Comparison of ENCODE assay signal across 18 mouse cellular contexts in the genomic region with DNA sequence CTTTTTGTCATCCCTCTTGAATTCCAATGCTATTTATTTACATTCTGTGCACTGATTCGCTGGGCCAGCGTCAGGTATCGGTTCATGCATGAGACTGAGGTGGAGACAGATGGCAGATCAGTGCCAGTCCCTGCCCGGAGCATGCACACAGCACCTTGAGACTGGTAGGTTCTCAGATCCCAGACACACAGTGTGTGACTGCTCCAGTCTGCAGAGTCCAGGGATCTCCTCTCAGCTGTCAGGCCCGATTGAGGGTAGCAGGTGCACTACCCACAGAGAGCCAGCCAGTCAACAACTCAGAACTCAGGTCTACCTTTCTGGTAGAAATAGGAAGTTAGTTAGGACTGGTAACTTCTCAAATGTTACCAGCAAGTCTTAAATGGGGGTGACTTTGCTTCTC. TPM values are rescaled to one million over a fixed set of nuclear protein-coding genes. Genes with fewer than 3 reads are reported as not detected.
DNase-seq lines count a peak whose midpoint lies in the region; ATAC-seq lines count a peak whose summit lies in the region.
"Had no signal": no experiment of that assay in that cellular context is flagged by ENCODE, and none has a peak within 500 bp of the region (broad histone marks: within the 10 kb centered on the region; RNA-seq: fewer than 3 reads in every experiment).

No protein-coding gene starts in this region.

- WGBS in hindbrain, embryonic 13.5 days = 72% methylated on average over 5 of the region's 5 CpGs
- WGBS in hindbrain, embryonic 14.5 days = 73% methylated on average over 5 of the region's 5 CpGs
- WGBS in neural tube, embryonic 13.5 days = 76% methylated on average over 5 of the region's 5 CpGs

- DNase-seq in hindbrain, embryonic 14.5 days (ENCODE audit: low spot score) = no peak
- no peak for DNase-seq in neural tube, embryonic 10.5 days (ENCODE audit: extremely low spot score, low spot score)
- DNase-seq in cerebellum, adult 9-11 months = peak; percentile 80
- peak; percentile 79 for DNase-seq in skeletal muscle tissue, adult 2 months (ENCODE audit: low read depth, low spot score)
- DNase-seq in left cerebral cortex, adult 18-20 months (ENCODE audit: low spot score in 2 of 2) = no peak
- DNase-seq: adrenal gland, postnatal 10 days; forebrain, postnatal 0 days; heart, adult 18-20 months; kidney, adult 8-10 months; kidney, postnatal 4 days; thymus, postnatal 36 days had no signal

- H3K36me3 ChIP-seq in hindbrain, embryonic 13.5 days = no peaks in the 10 kb centered on the region
- no peaks in the 10 kb centered on the region for H3K36me3 ChIP-seq in hindbrain, embryonic 14.5 days (replicated peaks; ENCODE audit: control insufficient read depth, insufficient read depth)
- no peaks in the 10 kb centered on the region for H3K36me3 ChIP-seq in neural tube, embryonic 13.5 days
- H3K36me3 ChIP-seq: heart, embryonic 15.5 days had no signal

- no peak overlapping the region for H3K9ac ChIP-seq in hindbrain, embryonic 13.5 days
- H3K9ac ChIP-seq in hindbrain, embryonic 14.5 days = no peak overlapping the region
- no peak overlapping the region for H3K9ac ChIP-seq in neural tube, embryonic 13.5 days
- H3K9ac ChIP-seq: forebrain, postnatal 0 days had no signal

- H3K4me2 ChIP-seq in hindbrain, embryonic 13.5 days = no peak overlapping the region
- no peak overlapping the region for H3K4me2 ChIP-seq in hindbrain, embryonic 14.5 days (replicated peaks)
- H3K4me2 ChIP-seq in neural tube, embryonic 13.5 days = 0 out of 2 replicates have a peak overlapping the region, but pooled peaks have one; percentile 2
- H3K4me2 ChIP-seq: heart, embryonic 15.5 days; liver, embryonic 11.5 days had no signal

- no peaks in the 10 kb centered on the region for H3K9me3 ChIP-seq in hindbrain, embryonic 13.5 days
- H3K9me3 ChIP-seq in hindbrain, embryonic 14.5 days (ENCODE audit: control insufficient read depth, low read length) = no peaks in the 10 kb centered on the region
- no peaks in the 10 kb centered on the region for H3K9me3 ChIP-seq in neural tube, embryonic 13.5 days
- H3K9me3 ChIP-seq: heart, embryonic 15.5 days; megakaryocyte, embryonic 14.5 days had no signal

- no peak for ATAC-seq in hindbrain, embryonic 13.5 days (ENCODE audit: low FRiP score)
- no peak for ATAC-seq in hindbrain, embryonic 14.5 days (ENCODE audit: low FRiP score)
- ATAC-seq in neural tube, embryonic 13.5 days (ENCODE audit: low read depth) = 0 out of 2 replicates have a peak, but pooled peaks have one; percentile 32
- ATAC-seq in monocyte, adult 5-6 weeks (replicated peaks; ENCODE audit: insufficient number of reproducible peaks, low FRiP score, low TSS enrichment, poor library complexity, severe bottlenecking) = no peak
- ATAC-seq: forebrain, postnatal 0 days had no signal

- H3K27ac ChIP-seq in hindbrain, embryonic 13.5 days = peak overlapping the region; percentile 66
- no peak overlapping the region; the same call in 1 of the 2 replicates for H3K27ac ChIP-seq in hindbrain, embryonic 14.5 days
- peak overlapping the region; percentile 81 for H3K27ac ChIP-seq in neural tube, embryonic 13.5 days (replicated peaks)
- H3K27ac ChIP-seq: heart, embryonic 15.5 days had no signal

- H3K27me3 ChIP-seq in hindbrain, embryonic 13.5 days = no peaks in the 10 kb centered on the region
- no peaks in the 10 kb centered on the region for H3K27me3 ChIP-seq in hindbrain, embryonic 14.5 days (ENCODE audit: control insufficient read depth, insufficient read depth, low read length)
- H3K27me3 ChIP-seq in neural tube, embryonic 13.5 days = no peaks in the 10 kb centered on the region
- H3K27me3 ChIP-seq: heart, embryonic 15.5 days had no signal

- H3K4me1 ChIP-seq in hindbrain, embryonic 13.5 days (replicated peaks) = peaks cover 61% of the 10 kb centered on the region
- H3K4me1 ChIP-seq in hindbrain, embryonic 14.5 days (replicated peaks; ENCODE audit: control insufficient read depth, insufficient read depth, low read length) = peaks cover 17% of the 10 kb centered on the region
- peaks cover 67% of the 10 kb centered on the region for H3K4me1 ChIP-seq in neural tube, embryonic 13.5 days (replicated peaks)

- H3K4me3 ChIP-seq in hindbrain, embryonic 13.5 days = no peak overlapping the region
- H3K4me3 ChIP-seq in hindbrain, embryonic 14.5 days (replicated peaks; ENCODE audit: low read length) = no peak overlapping the region
- no peak overlapping the region for H3K4me3 ChIP-seq in neural tube, embryonic 13.5 days
- H3K4me3 ChIP-seq: erythroblast, embryonic 14.5 days; heart, embryonic 15.5 days; megakaryocyte, embryonic 14.5 days had no signal

RNA-seq across cellular contexts. Expression of a gene that starts 18.4 kb away (rescaled TPM):
- 12.3 and 12.5 TPM in 2 replicates for polyA plus RNA-seq in hindbrain, embryonic 13.5 days (2015; fragmentation: Nextera tagmentation; extraction: Ambion mirVana)
- 24.7 and 33.3 TPM in 2 replicates for polyA plus RNA-seq in hindbrain, embryonic 14.5 days (2014; fragmentation: Nextera tagmentation; extraction: Ambion mirVana)
- 21.6 and 22.2 TPM in 2 replicates for polyA plus RNA-seq in neural tube, embryonic 13.5 days (2015; fragmentation: Nextera tagmentation; extraction: Ambion mirVana)
- total RNA-seq in left cerebral cortex, adult 18-20 months (2021) = 10 to 100 TPM; 54.3 to 54.8 TPM
- total RNA-seq in monocyte, adult 5-6 weeks (2017) = 107 to 198 TPM (median 140 TPM) in 3 replicates

Comparison
In these comparisons a context has a peak if more than half of its experiments do, and no peak if none do; other contexts are left out.
1. DNase-seq: peak in cerebellum, adult 9-11 months (single experiment) and skeletal muscle tissue, adult 2 months (single experiment); none in hindbrain, embryonic 14.5 days (single experiment), neural tube, embryonic 10.5 days (single experiment) and left cerebral cortex, adult 18-20 months (0 of 2).